ENCODE assay signal across 10 mouse cellular contexts in genomic region chrX:23363441-23363840, GRCm38 (mm10). TPM values are rescaled to one million over a fixed set of nuclear protein-coding genes. Genes with fewer than 3 reads are reported as not detected.
A peak's percentile ranks its signal among the peaks of the same experiment; 100 is the strongest.
DNase-seq lines count a peak whose midpoint lies in the region; ATAC-seq lines count a peak whose summit lies in the region.
"Had no signal": no experiment of that assay in that cellular context is flagged by ENCODE, and none has a peak within 500 bp of the region (broad histone marks: within the 10 kb centered on the region; RNA-seq: fewer than 3 reads in every experiment).

No protein-coding gene starts in this region.

- no peaks in the 10 kb centered on the region for H3K36me3 ChIP-seq in hindbrain, embryonic 11.5 days (ENCODE audit: control insufficient read depth, insufficient read depth, low read length)
- H3K36me3 ChIP-seq in midbrain, embryonic 12.5 days = no peaks in the 10 kb centered on the region

- intact Hi-C loops in left cerebral cortex, postnatal 25 days (cut with DNase I) = no loop called here

- peak; percentile 4 for DNase-seq in embryo, embryonic 10 days (ENCODE audit: low spot score)
- DNase-seq in embryo, embryonic 9.5 days (ENCODE audit: extremely low spot score) = no peak
- peak; percentile 13 for DNase-seq in Muller cell, postnatal 12 days (ENCODE audit: inconsistent ontology term)
- DNase-seq in hindbrain, embryonic 11.5 days (ENCODE audit: low spot score) = peak; percentile 2
- no peak for DNase-seq in thymus, postnatal 36 days
- DNase-seq in thymus, postnatal 4 days = no peak
- DNase-seq in left cerebral cortex, postnatal 25 days (ENCODE audit: low spot score in 2 of 2) = no peak
- DNase-seq: kidney, postnatal 10 days; lung, postnatal 14 days had no signal

- no peaks in the 10 kb centered on the region for H3K27me3 ChIP-seq in hindbrain, embryonic 11.5 days (ENCODE audit: control insufficient read depth, insufficient read depth, low read length)
- H3K27me3 ChIP-seq in midbrain, embryonic 12.5 days = no peaks in the 10 kb centered on the region

- no peak overlapping the region for H3K27ac ChIP-seq in hindbrain, embryonic 11.5 days (ENCODE audit: low read depth, low read length)
- H3K27ac ChIP-seq in midbrain, embryonic 12.5 days (replicated peaks) = no peak overlapping the region

- no peaks in the 10 kb centered on the region for H3K4me1 ChIP-seq in hindbrain, embryonic 11.5 days (replicated peaks; ENCODE audit: control insufficient read depth, insufficient read depth, low read length)
- H3K4me1 ChIP-seq in midbrain, embryonic 12.5 days = no peaks in the 10 kb centered on the region

- H3K9ac ChIP-seq in hindbrain, embryonic 11.5 days (ENCODE audit: low read depth, low read length) = no peak overlapping the region
- H3K9ac ChIP-seq in midbrain, embryonic 12.5 days (replicated peaks) = no peak overlapping the region

- no peaks in the 10 kb centered on the region for H3K9me3 ChIP-seq in hindbrain, embryonic 11.5 days (ENCODE audit: control insufficient read depth, low read length)
- no peaks in the 10 kb centered on the region for H3K9me3 ChIP-seq in midbrain, embryonic 12.5 days

- ATAC-seq in hindbrain, embryonic 11.5 days (ENCODE audit: low FRiP score) = no peak
- no peak for ATAC-seq in midbrain, embryonic 12.5 days (ENCODE audit: low FRiP score, low read depth)

- peak overlapping the region; percentile 4; the same call in 1 of the 2 replicates for H3K4me3 ChIP-seq in hindbrain, embryonic 11.5 days (ENCODE audit: low read depth, low read length)
- H3K4me3 ChIP-seq in midbrain, embryonic 12.5 days = peak overlapping the region; percentile 56

- WGBS in hindbrain, embryonic 11.5 days = 46% methylated on average over 6 of the region's 6 CpGs
- WGBS in midbrain, embryonic 12.5 days = 65% methylated on average over 6 of the region's 6 CpGs

- H3K4me2 ChIP-seq in hindbrain, embryonic 11.5 days (replicated peaks; ENCODE audit: low read depth, low read length) = 0 out of 2 replicates have a peak overlapping the region, but pooled peaks have one; percentile 11
- H3K4me2 ChIP-seq in midbrain, embryonic 12.5 days (replicated peaks) = peak overlapping the region; percentile 50

RNA-seq across cellular contexts. Expression of gene Klhl13, which starts 1.4 kb away (rescaled TPM):
- polyA plus RNA-seq in hindbrain, embryonic 11.5 days (2014; fragmentation: Nextera tagmentation; extraction: Ambion mirVana) = 59.9 and 74.9 TPM in 2 replicates
- polyA plus RNA-seq in midbrain, embryonic 12.5 days (2016; fragmentation: Nextera tagmentation; extraction: Ambion mirVana) = 115 and 117 TPM in 2 replicates
- 10 to 100 TPM; 35.4 to 59.2 TPM for total RNA-seq in left cerebral cortex, postnatal 25 days (2021)

Comparison
In these comparisons a context has a peak if more than half of its experiments do, and no peak if none do; other contexts are left out.
1. DNase-seq: peak in embryo, embryonic 10 days (single experiment), Muller cell, postnatal 12 days (single experiment) and hindbrain, embryonic 11.5 days (single experiment); none in embryo, embryonic 9.5 days (single experiment), thymus, postnatal 36 days (0 of 2), thymus, postnatal 4 days (single experiment) and left cerebral cortex, postnatal 25 days (0 of 2).